Mouse (Mus musculus) ES-Bruce4 (cell line): ENCODE data around the gene Asic5.

ENCODE experiments used
- CTCF ChIP-seq: IDR thresholded peaks from one replicate; pipeline ENCODE4 v1.8.1; 2011; ENCODE audit warnings: low read depth, low read length
- EP300 ChIP-seq: IDR thresholded peaks from 2 replicates; pipeline ENCODE4 v1.6.1; 2011; ENCODE audit warnings: low read depth, low read length; ENCODE audit not compliant: insufficient read depth
- POLR2A ChIP-seq: IDR thresholded peaks from one replicate; pipeline ENCODE4 v1.8.1; 2011; ENCODE audit warnings: low read length; ENCODE audit not compliant: insufficient read depth

- TF ChIP-seq POLR2A (no peak), EP300 (no peak), CTCF (no peak)
Measured at GRCm38 (mm10) chr3:81951785-81952184, 30.3 kb upstream of the Asic5 start.
